Mouse (Mus musculus): ENCODE results near the gene Agbl3. TPM values are rescaled to one million over a fixed set of nuclear protein-coding genes. Genes with fewer than 3 reads are reported as not detected.

Agbl3 gene
- total RNA-seq, 2 experiments from 2014 or later, result 7.4 to 8.5 TPM

DNA sequence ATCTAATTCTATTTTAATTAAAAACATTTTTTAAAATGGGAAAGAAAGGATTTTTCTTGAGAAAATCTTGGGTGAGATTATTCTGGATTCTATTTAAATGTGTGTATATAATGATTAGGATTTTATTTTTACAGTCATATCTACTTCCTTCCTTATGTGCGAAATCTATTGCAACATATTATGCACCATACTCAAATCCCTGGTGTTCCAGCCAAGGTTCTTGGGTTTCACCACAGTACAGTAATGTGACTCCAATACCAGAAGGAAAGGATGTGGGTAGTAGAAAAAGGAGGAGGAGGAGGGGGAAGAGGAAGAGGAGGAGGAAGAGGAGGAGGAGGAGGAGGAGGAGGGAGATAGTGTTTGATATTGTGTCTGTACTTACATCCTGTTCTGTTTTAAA is 2.3 kb downstream of the Agbl3 start:
- no peak for DNase-seq (ENCODE audit: low spot score in 2 of 2)

DNA sequence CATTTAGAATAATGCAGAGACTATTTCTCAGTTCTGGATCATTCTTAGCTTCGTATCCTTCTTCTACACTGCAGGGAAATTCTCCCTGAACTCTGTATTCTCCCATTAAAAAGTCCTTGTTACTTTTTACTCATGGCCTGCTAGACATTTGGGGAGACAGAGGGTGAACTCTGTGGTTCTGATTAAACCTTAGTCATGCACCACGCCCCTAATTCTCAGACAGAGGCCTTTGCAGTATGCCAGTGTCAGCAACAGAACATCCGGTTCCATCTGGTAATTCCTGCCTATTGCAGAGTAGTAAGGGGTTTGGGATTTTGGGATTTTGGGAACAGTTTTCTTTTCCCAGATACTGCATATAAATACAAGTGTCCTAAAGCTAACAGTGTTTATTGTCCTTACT is 16.6 kb downstream of the Agbl3 start:
- DNase-seq (ENCODE audit: low spot score in 2 of 2), result no peak

DNA sequence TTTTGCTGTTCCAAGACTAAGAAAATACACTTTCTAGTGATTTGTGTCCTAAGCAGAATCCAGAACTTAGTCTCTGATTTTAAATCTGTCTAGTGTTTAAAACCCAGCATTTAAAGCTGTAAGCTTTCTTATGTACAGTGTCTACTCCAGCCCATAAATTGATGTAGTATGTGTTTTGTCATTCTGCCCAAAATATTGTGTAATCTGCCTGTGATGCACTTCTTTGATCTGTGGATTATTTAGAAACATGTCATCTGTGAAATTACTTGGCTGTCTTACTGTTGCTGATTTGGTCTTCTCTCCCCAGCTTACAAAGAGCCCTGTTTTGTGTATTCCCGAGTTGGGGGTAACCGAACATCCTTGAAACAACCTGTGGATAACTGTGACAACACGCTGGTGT is 17.7 kb downstream of the Agbl3 start:
- no peak for DNase-seq (ENCODE audit: low spot score in 2 of 2)

DNA sequence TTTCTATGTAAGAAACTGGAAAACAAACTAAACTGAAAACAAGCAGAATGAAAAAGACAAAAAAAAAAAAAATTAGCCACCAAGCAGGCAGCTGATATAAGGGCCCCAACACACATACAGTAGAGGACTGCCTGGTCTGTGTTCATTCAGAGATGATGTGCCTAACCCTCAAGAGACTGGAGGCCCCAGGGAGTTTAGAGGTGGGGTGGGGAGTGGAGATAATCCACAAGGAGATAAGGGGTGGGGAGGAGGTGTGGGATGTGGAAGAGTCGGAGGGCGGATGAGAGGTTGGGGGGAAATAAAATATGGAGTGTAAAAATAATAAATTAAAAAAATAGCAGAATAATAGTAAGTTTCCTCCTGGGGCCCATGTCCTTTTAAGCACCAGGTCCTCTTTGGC is 25.4 kb downstream of the Agbl3 start:
- no peak for DNase-seq (ENCODE audit: low spot score in 2 of 2)

DNA sequence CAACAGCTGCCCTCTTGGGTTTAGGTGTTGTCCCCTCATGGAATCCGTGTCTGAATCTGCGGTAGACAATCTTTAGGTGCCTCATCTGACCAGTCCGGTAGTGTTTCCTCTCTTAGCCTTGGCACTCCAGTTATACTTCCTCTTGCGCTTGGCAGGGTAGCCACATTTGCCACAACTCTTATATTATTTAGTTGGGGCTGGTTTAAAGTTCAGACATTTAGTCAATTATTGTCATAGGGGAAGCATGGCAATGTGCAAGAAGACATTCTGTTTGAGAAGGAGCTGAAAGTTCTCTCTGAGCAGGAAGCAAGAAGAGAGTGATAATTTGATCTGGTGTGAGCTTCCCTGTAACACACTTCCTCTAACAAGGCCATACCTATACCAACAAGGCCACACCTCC is 30.4 kb downstream of the Agbl3 start:
- DNase-seq (ENCODE audit: low spot score in 2 of 2), result no peak

DNA sequence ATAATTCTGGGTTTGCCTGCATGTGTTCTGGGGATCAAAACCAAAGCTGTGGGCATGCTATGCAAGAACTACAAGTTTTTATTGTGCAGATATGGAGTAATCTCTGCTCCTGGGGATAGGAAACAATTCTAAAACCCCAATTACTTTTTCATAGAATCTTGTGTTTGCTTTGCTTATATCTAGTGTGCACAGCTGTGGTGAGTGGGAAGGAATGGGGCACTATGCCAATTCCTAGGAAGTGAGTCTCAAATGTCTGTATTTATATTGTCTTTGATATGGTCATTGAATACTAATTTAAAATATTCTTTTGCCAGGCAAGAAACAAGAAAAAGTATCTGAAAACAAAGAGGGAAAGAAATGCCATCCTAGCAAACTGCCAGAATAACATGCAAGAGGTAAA is 44.2 kb downstream of the Agbl3 start:
- DNase-seq (ENCODE audit: low spot score in 2 of 2), result no peak

DNA sequence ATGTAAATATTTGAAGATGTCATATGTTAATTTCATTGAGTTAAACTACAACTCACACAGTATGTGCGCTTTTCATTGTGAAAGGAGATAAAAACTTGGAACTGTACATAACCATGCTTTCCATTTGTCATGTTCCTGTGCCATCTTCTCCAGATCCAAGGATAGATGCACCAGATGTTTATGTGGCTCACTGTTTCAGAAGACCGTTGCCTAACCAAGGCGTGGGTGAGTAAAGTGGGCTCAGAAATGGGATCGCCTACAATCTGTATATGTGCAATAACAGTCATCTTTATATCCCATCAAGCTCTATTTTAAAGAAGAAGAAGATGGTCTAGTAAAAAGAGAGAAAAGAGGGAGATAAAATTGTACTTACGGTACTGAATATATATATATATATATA is 52.1 kb downstream of the Agbl3 start:
- no peak for DNase-seq (ENCODE audit: low spot score in 2 of 2)

DNA sequence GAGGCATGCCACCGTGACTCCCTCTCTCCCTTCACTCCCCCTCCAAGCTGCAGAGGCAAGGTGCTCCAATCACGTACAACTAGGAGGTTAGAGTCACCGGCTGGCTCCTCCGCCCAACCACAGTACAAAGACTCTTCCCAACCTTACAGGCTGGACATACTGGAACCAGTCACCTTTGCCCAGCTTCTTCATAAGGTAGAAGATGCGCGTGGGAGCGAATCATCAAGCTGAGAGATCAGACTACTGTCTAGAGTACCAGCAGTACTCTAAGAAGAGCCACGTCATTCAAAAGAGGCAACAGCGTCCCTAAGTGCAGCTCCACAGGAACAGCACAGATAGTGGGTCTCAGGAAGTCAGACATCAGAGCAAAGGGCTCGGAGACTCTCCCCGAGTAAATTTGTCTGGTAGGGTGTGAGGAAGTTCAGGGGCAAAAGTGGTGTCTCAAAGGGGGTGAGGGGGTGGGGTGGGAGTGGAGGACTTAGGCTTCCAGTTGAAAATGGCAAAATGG is 81.4 kb downstream of the Agbl3 start:
- DNase-seq (ENCODE audit: low spot score in 2 of 2), result no peak

DNA sequence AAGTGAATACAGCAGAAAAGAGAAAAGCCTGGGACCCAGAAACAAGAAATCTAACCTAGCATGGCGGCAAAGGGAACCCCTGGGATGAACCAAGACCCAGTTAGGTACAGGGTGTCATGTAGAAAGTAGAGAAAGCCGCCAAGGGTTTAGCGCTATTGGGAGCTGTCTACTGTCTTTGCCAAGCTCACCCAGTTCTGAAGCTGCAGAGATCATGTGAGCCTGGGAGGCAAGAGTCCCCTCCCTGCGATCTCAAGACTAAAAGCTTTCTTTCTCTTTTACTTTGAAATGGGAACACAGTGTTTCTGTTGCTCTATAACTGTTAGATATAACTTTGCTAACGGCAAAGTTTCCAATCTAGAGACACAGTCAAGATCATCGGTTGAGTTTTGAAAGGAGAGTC is 82.1 kb downstream of the Agbl3 start:
- no peak for DNase-seq (ENCODE audit: low spot score in 2 of 2)

DNA sequence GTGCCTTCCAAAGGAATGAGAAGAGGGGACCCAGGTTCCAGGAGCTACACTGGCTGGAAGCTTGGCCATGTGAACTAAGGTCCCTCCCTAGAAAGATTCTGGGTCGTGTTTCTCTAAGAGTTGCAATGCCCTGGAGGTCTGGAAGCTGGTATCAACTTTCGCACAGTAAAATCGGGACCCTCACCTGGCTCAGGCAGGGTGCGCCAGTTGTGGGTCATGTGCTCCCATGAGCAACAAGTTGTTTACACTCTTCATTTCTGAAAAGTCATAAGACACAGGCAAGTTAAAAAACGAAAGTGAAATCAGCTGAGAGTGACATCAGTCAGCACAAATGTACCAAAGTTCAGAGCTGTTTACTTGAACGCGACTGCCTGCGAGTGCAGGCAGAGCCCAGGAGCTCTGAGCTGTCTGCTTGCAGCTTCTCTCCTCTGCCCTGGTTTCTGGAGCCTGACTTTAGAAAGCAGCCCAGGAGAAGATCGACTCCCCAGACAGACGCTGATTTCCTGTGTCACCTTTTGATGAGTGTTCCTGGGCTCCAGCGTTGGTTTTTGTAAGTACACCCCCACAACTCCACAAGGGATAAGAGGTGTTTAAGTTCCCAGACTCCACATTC is 82.7 kb downstream of the Agbl3 start, which contains the start of gene Tmem140:
Gene Tmem140 (plus strand): TSS at position 356 of the 613 bp plus-strand sequence.
- DNase-seq (ENCODE audit: low spot score in 2 of 2), result no peak

DNA sequence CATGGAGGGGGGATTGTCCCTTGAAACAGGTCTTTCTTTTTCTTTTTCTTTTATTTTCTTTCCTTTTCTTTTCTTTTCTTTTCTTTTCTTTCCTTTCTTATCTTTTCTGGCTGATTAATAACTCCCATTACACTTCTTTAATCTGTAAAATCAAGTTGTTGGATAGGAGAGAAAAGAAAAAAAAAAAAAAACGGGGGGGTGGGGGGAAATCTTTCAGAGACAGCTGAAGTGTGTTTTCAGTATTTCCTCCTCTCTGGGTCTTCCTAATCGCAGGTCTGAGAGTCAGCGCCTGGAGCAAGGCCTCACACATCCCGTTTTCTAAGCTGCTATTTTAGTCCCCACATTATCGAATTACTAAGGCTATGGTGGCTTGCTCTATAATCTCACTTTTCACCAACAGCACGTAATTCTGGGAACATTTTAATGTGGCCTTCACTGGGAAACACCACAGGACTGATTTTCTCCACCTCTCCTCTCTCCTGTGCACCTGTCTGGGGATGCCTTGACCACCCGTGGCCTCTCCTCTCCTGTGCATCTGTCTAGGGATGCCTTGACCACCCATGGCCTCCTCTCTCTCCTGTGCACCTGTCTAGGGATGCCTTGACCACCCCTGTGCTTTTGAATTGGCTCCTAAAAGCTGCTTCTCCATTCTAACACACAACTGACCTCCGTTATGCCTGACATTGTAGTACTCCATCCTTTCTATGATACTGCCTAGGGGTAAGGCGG is 83.7 kb downstream of the Agbl3 start:
- DNase-seq (ENCODE audit: low spot score in 2 of 2), result no peak

DNA sequence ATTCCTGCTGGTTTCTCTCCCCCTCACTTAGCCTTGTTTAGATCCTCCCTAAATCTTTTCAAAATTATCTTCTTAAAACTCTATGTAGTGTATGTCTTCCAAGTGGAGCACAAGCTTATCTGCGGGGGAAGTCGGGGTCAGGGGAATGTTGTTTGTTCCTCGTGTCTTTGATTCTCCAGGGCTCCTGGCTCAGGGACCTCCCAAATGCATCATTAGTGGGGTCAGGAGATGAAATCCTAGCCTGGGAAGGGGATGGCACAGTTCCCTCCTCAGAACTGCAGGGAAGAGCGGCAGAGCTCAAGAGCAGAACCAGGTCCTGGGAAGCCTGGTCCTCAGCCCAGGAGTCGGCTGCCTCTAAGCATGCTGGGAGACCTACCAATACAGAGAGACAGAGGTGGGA is 85.0 kb downstream of the Agbl3 start:
- no peak for DNase-seq (ENCODE audit: low spot score in 2 of 2)

DNA sequence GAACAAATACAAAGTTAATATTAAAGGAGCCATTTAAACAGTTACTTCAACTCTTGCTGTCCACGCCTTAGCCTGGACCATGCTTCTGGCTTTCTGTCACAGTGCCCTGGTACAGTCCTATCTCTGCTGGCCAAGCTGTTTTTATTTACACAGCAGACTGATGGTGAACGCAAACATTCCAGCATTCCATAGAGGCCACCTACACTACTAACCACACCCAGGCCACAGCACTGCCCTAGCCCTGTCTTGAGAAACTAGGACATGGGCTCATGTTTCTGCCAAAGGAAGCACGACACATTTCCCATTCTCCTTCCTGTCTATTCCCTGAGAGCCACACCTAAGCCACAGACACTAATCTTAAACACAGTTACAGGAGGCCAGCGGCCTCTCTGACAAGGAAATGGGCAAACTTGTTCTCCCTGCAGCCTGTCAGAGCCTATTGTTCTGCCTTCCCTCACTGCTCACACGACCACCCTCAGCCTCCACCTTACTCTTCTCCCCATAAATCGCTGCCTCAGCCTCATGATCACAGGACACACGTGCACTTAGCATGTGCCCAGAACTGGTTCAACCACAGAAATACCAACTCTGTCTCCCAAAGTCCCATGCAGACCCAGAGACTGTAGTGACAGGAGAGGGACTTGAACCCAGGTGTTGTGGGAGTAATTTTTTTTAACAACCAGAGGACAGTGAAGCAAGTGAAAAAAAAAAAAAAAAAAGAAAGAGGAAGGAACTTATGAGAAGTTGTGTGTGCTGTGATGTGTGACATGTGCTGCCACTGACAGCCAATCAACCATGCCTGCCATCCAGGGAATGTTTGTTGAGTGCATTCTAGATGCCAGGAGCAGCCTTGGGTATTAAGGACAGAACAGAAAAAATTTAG is 85.7 kb downstream of the Agbl3 start:
- DNase-seq (ENCODE audit: low spot score in 2 of 2), result no peak

DNA sequence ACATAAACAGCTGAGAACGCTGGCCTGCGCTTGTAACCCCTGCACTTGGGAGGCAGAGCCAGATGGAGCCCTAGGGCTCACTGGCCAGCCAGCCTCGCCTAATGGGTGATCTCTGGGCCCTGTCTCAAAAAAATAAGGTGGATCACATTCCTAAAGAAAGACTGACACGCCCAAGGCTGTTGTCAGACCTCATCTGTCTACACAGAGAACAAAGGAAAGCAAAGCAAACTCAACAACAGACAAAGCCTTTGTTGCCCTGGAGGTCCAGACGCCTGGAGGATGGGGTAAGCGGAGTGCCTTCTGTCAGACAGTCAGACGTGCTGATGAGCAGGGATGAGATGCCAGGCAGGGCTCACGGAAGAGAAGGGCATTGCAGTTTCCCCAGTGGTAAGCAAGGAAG is 86.6 kb downstream of the Agbl3 start:
- DNase-seq (ENCODE audit: low spot score in 2 of 2), result no peak

DNA sequence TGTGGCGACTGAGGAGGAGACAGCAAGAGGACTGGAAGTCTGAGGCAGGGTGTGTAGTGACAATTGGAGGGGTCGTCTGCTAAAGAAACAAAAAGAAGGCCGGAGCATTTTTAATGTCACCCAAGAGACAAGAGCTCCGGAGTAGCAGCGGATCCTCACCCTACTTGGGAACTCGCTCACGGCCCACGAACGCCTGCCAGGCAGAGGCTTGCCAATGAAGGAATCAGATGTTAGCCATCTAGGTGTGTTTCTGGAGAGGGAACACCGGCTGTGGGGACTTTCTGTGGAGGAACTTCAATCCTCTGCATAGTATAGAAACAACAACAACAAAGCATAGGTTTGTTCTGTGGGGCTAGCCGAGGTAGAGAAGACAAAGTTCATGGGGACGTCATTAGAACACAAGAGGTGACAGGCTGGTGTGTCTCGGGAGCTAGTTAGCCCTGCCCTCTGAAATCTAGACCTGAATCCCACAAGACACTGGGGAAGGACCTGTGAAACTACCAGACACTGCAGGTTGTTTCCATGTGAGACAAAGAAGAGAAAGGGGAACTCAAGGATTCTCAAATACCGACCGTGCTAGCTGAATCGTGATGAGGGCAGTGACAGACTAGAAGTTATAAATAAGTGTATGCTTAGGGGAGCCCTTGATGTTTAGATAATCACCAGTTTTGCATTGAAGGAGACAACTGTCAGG is 87.2 kb downstream of the Agbl3 start:
- DNase-seq (ENCODE audit: low spot score in 2 of 2), result no peak

DNA sequence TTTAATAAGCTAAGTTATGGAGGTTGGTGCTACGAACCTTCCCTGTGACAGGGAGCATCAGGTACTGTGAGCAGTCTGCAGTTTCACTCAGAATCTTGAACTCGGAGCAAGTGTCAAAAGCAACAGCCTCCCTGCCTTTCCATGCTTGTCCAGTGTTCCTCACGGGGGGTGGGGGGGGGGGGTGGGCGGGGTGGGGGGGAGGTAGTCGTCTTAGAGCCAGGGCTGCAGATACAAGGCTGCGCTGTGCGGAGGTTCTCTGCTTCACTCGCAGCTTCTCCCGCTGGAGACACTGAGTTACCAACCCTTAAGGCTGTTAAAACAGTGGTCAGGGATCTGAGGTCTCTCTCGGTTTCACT is 87.7 kb downstream of the Agbl3 start:
- DNase-seq (ENCODE audit: low spot score in 2 of 2), result no peak

DNA sequence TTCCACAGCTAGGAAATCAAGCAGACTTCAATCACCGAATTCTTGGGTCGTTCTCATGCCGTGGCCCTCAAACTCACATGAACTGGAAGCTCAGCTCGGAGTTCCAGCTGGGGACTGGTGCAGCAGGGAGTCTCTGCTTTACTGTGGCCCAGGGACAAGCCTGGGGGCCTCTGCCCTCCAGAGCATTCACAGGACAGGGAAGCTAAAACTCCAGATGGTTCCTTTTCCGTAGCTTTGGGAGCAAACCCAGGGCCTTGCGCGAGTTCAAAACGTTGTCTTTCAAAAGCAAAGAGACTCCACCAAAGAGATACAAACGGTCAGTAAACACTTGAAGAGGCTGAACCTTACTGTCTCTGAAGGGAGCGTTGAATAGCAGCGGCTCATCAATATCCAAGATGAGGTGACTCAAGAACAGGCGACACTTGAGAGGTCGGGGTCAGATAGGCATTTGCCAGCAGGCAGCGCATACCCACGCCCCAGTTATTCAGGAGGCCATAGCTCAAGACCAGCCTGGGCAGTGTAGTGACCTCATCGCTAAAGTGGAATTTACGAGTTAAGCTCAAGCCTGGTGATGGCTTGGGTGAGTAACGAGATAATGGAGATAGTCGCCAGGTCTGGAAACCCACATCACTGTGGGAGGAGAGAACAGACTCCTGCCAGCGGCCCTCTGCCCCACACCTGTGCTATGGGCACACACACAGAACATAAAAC is 88.4 kb downstream of the Agbl3 start:
- no peak for DNase-seq (ENCODE audit: low spot score in 2 of 2)

DNA sequence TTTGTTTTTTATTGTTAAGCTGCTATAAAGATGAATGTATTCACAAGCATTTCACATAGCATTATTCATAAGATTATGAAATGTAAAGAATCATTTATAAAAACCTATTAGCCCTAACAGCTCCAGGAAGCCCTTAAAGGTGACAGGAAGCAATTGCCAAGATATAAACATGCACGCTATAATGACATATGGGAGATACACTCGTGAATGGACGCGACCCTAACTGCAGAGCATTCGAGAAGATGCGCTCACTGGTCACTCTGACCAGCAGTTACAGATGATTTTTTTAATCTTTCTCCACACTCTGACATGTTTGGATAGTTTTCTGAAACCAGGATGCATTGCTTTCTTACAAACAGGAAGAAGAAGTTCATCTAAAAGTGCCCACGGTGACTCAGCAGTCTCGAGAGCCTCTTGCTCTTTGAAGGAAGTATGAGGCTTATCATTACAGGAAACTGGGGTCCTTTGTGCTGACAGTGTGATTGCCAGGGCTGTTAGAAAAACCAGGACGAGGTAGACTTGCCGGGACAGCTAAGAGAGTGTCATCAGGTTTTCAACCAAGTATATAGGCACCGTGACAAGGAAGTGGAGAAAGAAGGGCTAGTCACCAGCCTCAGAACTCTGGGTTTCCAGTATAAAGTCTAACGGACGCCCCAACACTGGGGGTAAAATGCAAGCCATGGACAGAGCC is 89.1 kb downstream of the Agbl3 start:
- no peak for DNase-seq (ENCODE audit: low spot score in 2 of 2)

DNA sequence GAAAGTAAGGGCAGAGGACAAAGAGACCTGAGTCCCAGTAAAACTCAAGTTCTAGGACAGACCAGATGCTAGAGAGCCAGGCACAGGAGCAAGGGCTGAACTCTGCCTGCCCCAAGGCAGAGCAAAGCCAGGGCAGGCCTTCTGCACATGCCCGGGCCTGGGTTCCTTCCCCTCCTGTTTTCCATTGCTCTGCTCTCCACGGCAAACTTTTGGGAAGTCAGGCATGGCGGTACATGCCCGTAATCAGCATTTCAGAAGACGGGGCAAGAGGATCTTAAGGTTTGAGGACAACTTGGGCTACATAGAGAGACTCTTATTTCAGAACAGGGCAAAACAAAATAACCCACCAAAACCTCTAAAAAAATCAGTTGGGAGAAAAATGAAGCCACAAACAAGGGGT is 89.9 kb downstream of the Agbl3 start:
- DNase-seq (ENCODE audit: low spot score in 2 of 2), result no peak

DNA sequence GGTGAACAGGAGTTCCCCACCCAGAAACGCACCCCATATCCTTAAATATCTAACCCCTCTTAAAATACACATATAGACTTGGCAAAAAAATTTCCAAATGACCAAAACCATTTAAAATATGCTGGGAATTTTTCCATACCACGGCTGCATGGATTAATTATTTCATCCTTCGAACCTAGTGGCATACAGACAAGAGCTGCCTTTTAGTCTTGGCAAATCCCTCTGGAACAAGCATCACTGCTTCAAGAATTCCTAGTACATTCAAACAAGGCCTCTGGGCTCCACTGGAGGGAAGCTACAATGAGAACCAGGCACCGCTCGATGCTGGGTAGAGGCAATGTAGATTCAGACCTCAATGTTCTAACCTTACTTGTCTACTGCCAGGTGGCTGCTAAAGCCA is 90.5 kb downstream of the Agbl3 start:
- DNase-seq (ENCODE audit: low spot score in 2 of 2), result no peak
